Mouse (Mus musculus) G1E (cell line): ENCODE results near the gene Gpx4. TPM values are rescaled to one million over a fixed set of nuclear protein-coding genes. Genes with fewer than 3 reads are reported as not detected.
A peak's percentile ranks its signal among the peaks of the same experiment; 100 is the strongest.

Experiments used
- ATAC-seq: 2 replicates; pipeline ENCODE4 v1.8.0; 2016; ENCODE audit warnings: mild to moderate bottlenecking; ENCODE audit not compliant: insufficient number of reproducible peaks, poor library complexity, low FRiP score, severe bottlenecking; ENCODE audit errors: extremely low read depth
- DNase-seq: peaks from one replicate; pipeline ENCODE4 v3.0.0; 2012; ENCODE audit warnings: low spot score
- H3K27me3 ChIP-seq: 2 replicates; pipeline ENCODE4 v1.6.1; 2012; ENCODE audit warnings: mild to moderate bottlenecking, low read length, inconsistent platforms; ENCODE audit not compliant: insufficient read depth
- H3K36me3 ChIP-seq: replicated peaks from 2 replicates; pipeline ENCODE3; 2012; ENCODE audit warnings: mild to moderate bottlenecking, inconsistent platforms
- H3K4me1 ChIP-seq: 2 replicates; pipeline ENCODE4 v1.6.1; 2012; ENCODE audit warnings: low read depth, low read length, inconsistent platforms, mixed read lengths; ENCODE audit not compliant: insufficient read depth
- H3K4me3 ChIP-seq: 2 replicates; pipeline ENCODE4 v1.5.1; 2012; ENCODE audit warnings: low read depth, mild to moderate bottlenecking, inconsistent platforms, low read length, moderate library complexity, mixed read lengths
- H3K9me3 ChIP-seq: replicated peaks from 2 replicates; pipeline ENCODE4 v1.6.1; 2012; ENCODE audit warnings: inconsistent platforms
- CTCF ChIP-seq: IDR thresholded peaks from 2 replicates; pipeline ENCODE4 v1.5.1; 2012; ENCODE audit warnings: low read depth, low read length, inconsistent platforms, mixed read lengths
- GATA1 ChIP-seq: IDR thresholded peaks from 2 replicates; pipeline ENCODE4 v1.6.1; 2012; ENCODE audit warnings: borderline replicate concordance, low read length, inconsistent platforms, mixed read lengths
- GATA2 ChIP-seq: IDR thresholded peaks from 2 replicates; pipeline ENCODE4 v1.6.1; 2012; ENCODE audit warnings: low read depth, low read length, inconsistent platforms, borderline replicate concordance
- POLR2AphosphoS5 ChIP-seq: IDR thresholded peaks from 2 replicates; pipeline ENCODE4 v1.6.1; 2012; ENCODE audit warnings: low read depth, low read length, inconsistent platforms; ENCODE audit not compliant: insufficient replicate concordance
- TAL1 ChIP-seq: conservative IDR thresholded peaks from 2 replicates; pipeline ENCODE4 v1.6.1; 2012; ENCODE audit warnings: low read depth, low read length, inconsistent platforms, mixed read lengths
- polyA plus RNA-seq: library from polyadenylated mRNA; stranded (reverse); fragments of >175 nt; gene quantifications from 2 replicates; pipeline ENCODE4 v1.2.3, GENCODE M21; 2012
- total RNA-seq, 2 experiments: library from RNA; stranded (forward) in 1 of 2; stranded (reverse) in 1 of 2; fragments of 200-1000 nt in 1 of 2; fragments of >200 nt in 1 of 2; fragmentation: Nextera tagmentation in 1 of 2; gene quantifications; 2 replicates each; pipeline ENCODE4 v1.2.3; 2014 to 2017

The Gpx4 gene
- total and polyA plus RNA-seq, 3 experiments, result 290 to 1,138 (median 808) TPM

DNA sequence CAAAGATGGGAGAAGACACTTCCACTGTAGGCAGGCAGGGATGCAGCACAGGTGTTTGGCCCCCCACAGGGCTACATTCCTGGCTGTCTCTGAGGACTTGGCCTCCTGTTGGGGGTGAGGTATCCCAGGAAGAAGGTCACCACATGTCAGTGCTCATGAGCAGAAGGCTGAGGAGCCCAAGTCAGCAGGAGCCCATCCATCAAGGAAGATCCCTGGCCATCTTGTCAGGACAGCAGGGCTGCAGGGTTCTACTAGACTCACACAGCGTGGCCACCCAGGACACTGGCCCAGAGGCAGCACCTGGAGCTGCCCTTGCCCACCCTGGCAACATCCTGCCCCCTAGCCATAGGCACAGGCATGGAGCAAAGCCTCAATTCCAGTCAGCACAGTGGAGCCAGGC, 29.0 kb downstream of the Gpx4 start:
- H3K27me3 ChIP-seq, result no peaks in the 10 kb centered on the region
- no peak for DNase-seq
- peaks cover 94% of the 10 kb centered on the region for H3K36me3 ChIP-seq
- H3K9me3 ChIP-seq, result no peaks in the 10 kb centered on the region
- no peak for ATAC-seq
- H3K4me1 ChIP-seq, result peaks cover 86% of the 10 kb centered on the region
- no peak overlapping the region; the same call in 1 of the 2 replicates for H3K4me3 ChIP-seq
- no peak for TF ChIP-seq TAL1
- TF ChIP-seq CTCF, result no peak
- no peak for TF ChIP-seq POLR2AphosphoS5
- no peak for TF ChIP-seq GATA2
- TF ChIP-seq GATA1, result no peak

GRCm38 (mm10) chr10:80076386-80076785, 29.4 kb downstream of the Gpx4 start:
- ATAC-seq, result no peak
- H3K27me3 ChIP-seq, result no peaks in the 10 kb centered on the region
- H3K9me3 ChIP-seq, result no peaks in the 10 kb centered on the region
- TF ChIP-seq POLR2AphosphoS5 (no peak), GATA2 (no peak), GATA1 (no peak), TAL1 (no peak), CTCF (no peak)
- no peak overlapping the region for H3K4me3 ChIP-seq
- peaks cover 86% of the 10 kb centered on the region for H3K4me1 ChIP-seq
- peaks cover 97% of the 10 kb centered on the region for H3K36me3 ChIP-seq
- no peak for DNase-seq

DNA sequence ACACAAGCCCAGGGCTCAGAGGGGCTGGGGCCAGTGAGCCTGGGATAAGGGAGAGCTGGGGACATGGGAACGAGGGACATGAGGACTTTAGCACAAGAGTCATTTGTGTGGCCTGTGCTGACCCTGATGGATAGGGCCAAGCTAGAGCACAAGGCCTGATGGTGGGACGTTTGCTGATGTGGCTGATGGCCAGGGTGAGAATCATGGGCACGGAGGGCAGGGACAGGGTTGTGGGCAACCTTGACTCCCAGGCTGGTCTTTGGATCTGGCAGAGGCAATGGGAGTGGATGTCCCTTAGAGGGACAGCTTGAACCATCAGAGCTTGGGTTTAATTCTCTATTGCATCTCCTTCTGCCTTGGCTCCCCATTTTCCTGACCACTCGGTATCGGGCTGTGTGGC, 30.3 kb downstream of the Gpx4 start:
- ATAC-seq (no peak), DNase-seq (no peak)
- H3K4me1 ChIP-seq, result peaks cover 86% of the 10 kb centered on the region
- peaks cover 97% of the 10 kb centered on the region for H3K36me3 ChIP-seq
- TF ChIP-seq POLR2AphosphoS5, result no peak
- no peak for TF ChIP-seq GATA2
- no peak for TF ChIP-seq GATA1
- TF ChIP-seq CTCF, result no peak
- TF ChIP-seq TAL1, result no peak
- no peaks in the 10 kb centered on the region for H3K27me3 ChIP-seq
- H3K4me3 ChIP-seq, result no peak overlapping the region
- H3K9me3 ChIP-seq, result no peaks in the 10 kb centered on the region

GRCm38 (mm10) chr10:80078366-80078765, 31.4 kb downstream of the Gpx4 start:
- no peak for DNase-seq
- no peak for ATAC-seq
- peaks cover 97% of the 10 kb centered on the region for H3K36me3 ChIP-seq

DNA sequence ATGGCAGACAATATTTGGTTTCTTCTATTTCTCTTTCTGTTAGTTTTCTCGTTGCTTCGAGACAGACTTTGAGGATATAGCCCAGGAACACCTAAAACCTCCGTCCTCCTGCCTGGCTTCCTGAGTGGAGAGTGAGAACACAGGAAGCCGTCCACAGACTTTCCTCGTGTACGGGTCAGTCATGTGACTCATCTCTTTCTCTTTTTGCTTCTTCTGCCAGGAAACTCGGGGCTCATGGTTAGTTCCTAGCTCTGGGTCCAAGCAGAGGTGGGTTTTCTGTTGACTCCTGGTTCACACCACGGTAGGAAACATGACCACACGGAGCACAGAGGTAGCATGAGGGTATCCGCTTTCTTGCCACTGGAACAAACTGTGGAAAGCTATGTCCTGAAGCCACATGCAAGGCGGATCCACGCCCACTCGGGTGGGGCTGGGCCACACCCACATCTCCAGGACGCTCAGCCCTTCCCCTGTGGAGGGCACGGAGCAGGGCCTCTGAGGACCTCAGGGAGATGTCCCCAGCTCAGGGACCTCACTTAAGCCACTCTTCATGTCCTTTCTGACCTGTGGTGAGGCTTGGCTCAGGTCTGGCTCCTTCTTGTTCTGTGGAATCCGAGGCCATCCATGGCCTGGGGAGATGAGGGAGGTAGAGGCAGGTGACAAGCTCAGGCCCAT, 33.6 kb downstream of the Gpx4 start:
- Histone ChIP-seq H3K4me1 (peaks cover 64% of the 10 kb centered on the region), H3K9me3 (no peaks in the 10 kb centered on the region), H3K27me3 (no peaks in the 10 kb centered on the region), H3K4me3 (peak overlapping the region; percentile 62; the same call in 1 of the 2 replicates), H3K36me3 (peaks cover 98% of the 10 kb centered on the region)
- DNase-seq, result no peak
- TF ChIP-seq CTCF (no peak), GATA2 (no peak), GATA1 (no peak), TAL1 (no peak), POLR2AphosphoS5 (no peak)
- ATAC-seq, result 0 out of 2 replicates have a peak, but pooled peaks have one; percentile 41

More at GRCm38 (mm10) chr10:80078366-80078765, 31.4 kb downstream of the Gpx4 start:
- Histone ChIP-seq H3K9me3 (no peaks in the 10 kb centered on the region), H3K4me3 (no peak overlapping the region), H3K4me1 (peaks cover 86% of the 10 kb centered on the region), H3K27me3 (no peaks in the 10 kb centered on the region)
- TF ChIP-seq GATA1 (no peak), POLR2AphosphoS5 (no peak), CTCF (no peak), TAL1 (no peak), GATA2 (no peak)

DNA sequence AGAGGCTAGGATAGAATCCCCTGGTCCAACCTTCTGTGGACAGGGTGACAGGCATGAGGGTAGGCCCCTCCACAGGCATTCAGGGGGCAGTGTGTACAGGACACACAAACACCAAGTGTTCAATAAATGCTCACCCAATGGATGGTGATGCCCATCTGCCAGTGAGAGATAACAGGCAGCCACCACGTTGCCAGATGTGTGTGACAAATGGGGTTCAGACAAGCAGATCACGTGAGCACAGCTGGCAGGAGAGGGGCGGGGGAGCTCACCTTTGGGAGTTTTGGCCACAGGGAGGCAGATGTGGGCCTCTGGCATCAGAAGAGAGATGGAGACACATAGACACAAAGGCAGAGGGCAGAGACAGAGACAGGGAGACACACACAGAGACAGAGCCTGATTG, 34.1 kb downstream of the Gpx4 start:
- peaks cover 97% of the 10 kb centered on the region for H3K36me3 ChIP-seq
- H3K9me3 ChIP-seq, result no peaks in the 10 kb centered on the region
- DNase-seq (peak; percentile 70), ATAC-seq (peak; percentile 83)
- peaks cover 59% of the 10 kb centered on the region for H3K4me1 ChIP-seq
- H3K4me3 ChIP-seq, result peak overlapping the region; percentile 62; the same call in 1 of the 2 replicates
- TF ChIP-seq TAL1 (peak; percentile 82), GATA1 (no peak), GATA2 (no peak)
- H3K27me3 ChIP-seq, result no peaks in the 10 kb centered on the region
